Mouse (Mus musculus) myocyte (in vitro differentiated cells): ENCODE measurements around the gene Ccdc3. TPM values are rescaled to one million over a fixed set of nuclear protein-coding genes. Genes with fewer than 3 reads are reported as not detected.

Experiments
- H3K27me3 ChIP-seq: one replicate; pipeline ENCODE4 v1.6.1; 2011; ENCODE audit not compliant: control insufficient read depth, insufficient read depth, insufficient read length
- H3K36me3 ChIP-seq: one replicate; pipeline ENCODE4 v1.6.1; 2011; ENCODE audit not compliant: control insufficient read depth, insufficient read depth
- H3K4me2 ChIP-seq: one replicate; pipeline ENCODE4 v1.6.1; 2011; ENCODE audit warnings: low read depth, control low read depth
- H3K4me3 ChIP-seq: one replicate; pipeline ENCODE4 v1.5.1; 2011; ENCODE audit warnings: mild to moderate bottlenecking, control low read depth, moderate library complexity
- H3K79me2 ChIP-seq: one replicate; pipeline ENCODE4 v1.6.1; 2011; ENCODE audit not compliant: control insufficient read depth, insufficient read depth
- H3ac ChIP-seq: one replicate; pipeline ENCODE4 v1.6.1; 2011; ENCODE audit not compliant: control insufficient read depth, insufficient read length
- CEBPB ChIP-seq: IDR thresholded peaks from 2 replicates; pipeline ENCODE4 v1.6.1; 2011; ENCODE audit warnings: mild to moderate bottlenecking, moderate library complexity; ENCODE audit not compliant: poor library complexity, insufficient read depth, severe bottlenecking
- E2F4 ChIP-seq: IDR thresholded peaks from one replicate; pipeline ENCODE4 v1.6.1; 2011; ENCODE audit warnings: mild to moderate bottlenecking, control low read depth, moderate library complexity; ENCODE audit not compliant: insufficient read depth
- MAX ChIP-seq: IDR thresholded peaks from one replicate; pipeline ENCODE4 v1.6.1; 2011; ENCODE audit warnings: low read depth, mild to moderate bottlenecking, control low read depth
- MYOD1 ChIP-seq, 3 experiments: IDR thresholded peaks; one replicate each; pipeline ENCODE4 v1.6.1; 2011; ENCODE audit warnings: control low read depth in 2 of 3, low read depth in 2 of 3, mild to moderate bottlenecking in 2 of 3, moderate library complexity in 1 of 3; ENCODE audit not compliant: insufficient read length in 2 of 3, control insufficient read depth in 1 of 3
- MYOG ChIP-seq, 3 experiments: IDR thresholded peaks; one replicate each; pipeline ENCODE4 v1.6.1; 2011; ENCODE audit warnings: control low read depth in 2 of 3, low read depth in 2 of 3, mild to moderate bottlenecking in 2 of 3; ENCODE audit not compliant: insufficient read length in 2 of 3, control insufficient read depth in 1 of 3, insufficient read depth in 1 of 3
- POLR2A ChIP-seq: IDR thresholded peaks from one replicate; pipeline ENCODE4 v1.6.1; 2011; ENCODE audit warnings: low read depth, mild to moderate bottlenecking, control low read depth, moderate library complexity; ENCODE audit not compliant: insufficient read length
- POLR2AphosphoS2 ChIP-seq: IDR thresholded peaks from one replicate; pipeline ENCODE4 v1.6.1; 2011; ENCODE audit warnings: low read depth, control low read depth; ENCODE audit not compliant: insufficient read length
- REST ChIP-seq: IDR thresholded peaks from one replicate; pipeline ENCODE4 v1.6.1; 2011; ENCODE audit warnings: mild to moderate bottlenecking, control low read depth, moderate library complexity; ENCODE audit not compliant: insufficient read depth, insufficient read length
- SRF ChIP-seq: IDR thresholded peaks from one replicate; pipeline ENCODE4 v1.6.1; 2011; ENCODE audit warnings: low read depth; ENCODE audit not compliant: control insufficient read depth, insufficient read length
- TCF12 ChIP-seq: IDR thresholded peaks from one replicate; pipeline ENCODE4 v1.6.1; 2011; ENCODE audit warnings: mild to moderate bottlenecking, control low read depth; ENCODE audit not compliant: poor library complexity, insufficient read depth, severe bottlenecking
- TCF3 ChIP-seq: IDR thresholded peaks from one replicate; pipeline ENCODE4 v1.6.1; 2011; ENCODE audit warnings: low read depth, control low read depth; ENCODE audit not compliant: insufficient read length
- USF1 ChIP-seq: IDR thresholded peaks from one replicate; pipeline ENCODE4 v1.6.1; 2011; ENCODE audit warnings: low read depth, mild to moderate bottlenecking, control low read depth, moderate library complexity
- polyA plus RNA-seq: library from polyadenylated mRNA; unstranded; fragments of >200 nt; fragmentation: generic; extraction: Trizol; gene quantifications from one replicate; pipeline ENCODE4 v1.2.1, GENCODE M21; 2012; ENCODE audit warnings: missing spikeins

Ccdc3 gene
- polyA plus RNA-seq, 1 experiment = 0.64 TPM

DNA sequence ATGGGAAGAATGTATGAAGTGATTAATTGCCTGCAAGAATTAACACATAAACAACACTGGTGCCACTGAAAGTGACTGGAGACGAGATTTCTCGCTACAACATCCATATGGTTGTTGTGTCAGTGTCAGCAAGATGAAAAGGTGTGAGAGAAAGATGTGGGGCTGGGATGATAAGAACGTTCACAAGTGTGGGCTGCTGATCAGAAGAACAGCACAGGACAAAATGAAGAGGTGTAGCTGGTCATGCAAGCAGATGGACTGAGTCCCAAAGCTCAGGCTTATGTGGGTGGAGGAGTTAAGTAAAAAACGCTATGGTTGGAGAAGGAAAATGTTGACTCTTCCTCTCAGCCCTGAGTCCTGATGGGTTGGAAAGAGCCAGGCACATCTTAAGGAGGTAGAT is 46.6 kb downstream of the Ccdc3 start:
- no peak for TF ChIP-seq USF1
- TF ChIP-seq TCF3 = no peak
- no peak for TF ChIP-seq CEBPB
- no peak for TF ChIP-seq POLR2AphosphoS2

DNA sequence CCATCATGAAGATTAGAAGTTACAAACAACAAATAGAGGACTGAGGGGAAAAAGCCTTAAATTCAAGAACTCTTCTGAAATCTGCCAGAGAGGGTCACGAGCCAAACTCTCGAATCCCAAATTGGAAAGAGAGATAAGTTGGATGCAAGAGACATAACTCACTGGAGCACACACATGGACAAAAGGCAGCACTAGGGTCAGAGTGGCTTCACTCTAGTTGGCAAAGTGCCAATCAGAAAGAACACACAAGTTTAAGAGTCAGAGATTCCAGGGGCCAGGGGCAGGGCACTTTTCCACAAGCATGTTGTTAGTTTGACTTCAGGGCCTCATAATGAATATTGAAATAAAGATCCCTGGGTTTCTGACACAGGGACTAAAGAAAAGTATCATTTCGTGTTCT is 48.1 kb downstream of the Ccdc3 start:
- H3K36me3 ChIP-seq = no peaks in the 10 kb centered on the region
- H3K4me2 ChIP-seq = no peak overlapping the region
- no peak overlapping the region for H3K4me3 ChIP-seq
- H3K27me3 ChIP-seq = no peaks in the 10 kb centered on the region
- no peaks in the 10 kb centered on the region for H3K79me2 ChIP-seq
- H3ac ChIP-seq = no peak overlapping the region
- TF ChIP-seq CEBPB (no peak), MYOG (IDR thresholded peaks at IDR 0.05; ENCODE audit: control insufficient read depth in 1 of 3, insufficient read depth in 1 of 3, insufficient read length in 2 of 3, low read depth in 2 of 3) (no peak), MAX (no peak), SRF (no peak), MYOD1 (IDR thresholded peaks at IDR 0.05; ENCODE audit: control insufficient read depth in 1 of 3, insufficient read length in 2 of 3, low read depth in 2 of 3) (no peak), E2F4 (no peak), USF1 (no peak), TCF3 (no peak), POLR2A (no peak), REST (no peak), POLR2AphosphoS2 (no peak), TCF12 (no peak)

More for the DNA sequence above, 46.6 kb downstream of the Ccdc3 start:
- Histone ChIP-seq H3K4me3 (no peak overlapping the region), H3K36me3 (no peaks in the 10 kb centered on the region), H3K27me3 (no peaks in the 10 kb centered on the region), H3K79me2 (no peaks in the 10 kb centered on the region), H3K4me2 (no peak overlapping the region), H3ac (no peak overlapping the region)

DNA sequence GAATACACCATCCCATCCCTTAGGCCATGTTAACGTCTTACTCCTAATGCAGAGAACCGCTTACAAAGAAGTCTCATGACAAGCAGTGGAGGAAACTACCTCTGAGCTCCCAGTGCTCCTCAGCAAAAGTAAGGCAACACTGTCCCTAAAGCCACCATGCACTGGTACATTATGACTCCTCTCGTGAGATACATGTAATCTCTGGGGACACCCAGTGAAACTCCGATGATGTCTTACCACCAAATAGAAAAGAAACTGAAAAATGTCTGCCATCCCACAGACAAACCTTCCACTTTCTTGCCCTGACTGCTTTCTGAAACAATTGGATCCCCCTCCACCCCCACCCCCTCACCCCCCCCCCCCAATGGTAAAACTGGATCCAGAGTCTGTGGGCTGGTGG is 54.6 kb downstream of the Ccdc3 start:
- Histone ChIP-seq H3ac (no peak overlapping the region), H3K27me3 (no peaks in the 10 kb centered on the region), H3K4me2 (no peak overlapping the region), H3K79me2 (no peaks in the 10 kb centered on the region), H3K36me3 (no peaks in the 10 kb centered on the region), H3K4me3 (no peak overlapping the region)
- TF ChIP-seq TCF12 = no peak
- no peak for TF ChIP-seq MYOD1 (IDR thresholded peaks at IDR 0.05; ENCODE audit: control insufficient read depth in 1 of 3, insufficient read length in 2 of 3, low read depth in 2 of 3)
- TF ChIP-seq MAX = no peak
- no peak for TF ChIP-seq SRF
- TF ChIP-seq POLR2A = no peak
- TF ChIP-seq CEBPB = no peak
- no peak for TF ChIP-seq USF1
- TF ChIP-seq E2F4 = no peak
- no peak for TF ChIP-seq REST
- TF ChIP-seq TCF3 = no peak
- TF ChIP-seq MYOG (IDR thresholded peaks at IDR 0.05; ENCODE audit: control insufficient read depth in 1 of 3, insufficient read depth in 1 of 3, insufficient read length in 2 of 3, low read depth in 2 of 3) = no peak
- no peak for TF ChIP-seq POLR2AphosphoS2

DNA sequence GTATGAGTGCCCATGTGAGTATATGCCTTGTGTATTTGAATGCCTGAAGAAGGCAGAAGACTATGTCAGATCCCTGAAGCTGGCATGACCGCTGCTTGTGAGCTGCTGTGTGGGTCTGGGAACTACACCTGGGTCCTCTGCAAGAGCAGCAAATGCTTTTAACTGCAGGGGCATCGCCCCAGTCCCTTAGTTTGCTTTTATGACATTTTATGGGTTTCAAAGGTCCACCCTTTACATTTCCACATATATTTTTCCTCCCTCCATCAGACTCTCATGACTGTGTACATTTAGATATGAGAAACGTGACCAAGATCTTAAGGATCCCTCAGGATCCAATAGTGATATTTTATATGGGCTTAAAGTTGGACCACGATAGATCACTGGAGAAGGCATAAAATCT is 55.5 kb downstream of the Ccdc3 start:
- no peak for TF ChIP-seq SRF
- TF ChIP-seq E2F4 = no peak
- TF ChIP-seq MAX = no peak
- no peak for TF ChIP-seq CEBPB
- TF ChIP-seq TCF3 = no peak
- no peak for TF ChIP-seq TCF12
- no peak for TF ChIP-seq REST
- TF ChIP-seq MYOG (IDR thresholded peaks at IDR 0.05; ENCODE audit: control insufficient read depth in 1 of 3, insufficient read depth in 1 of 3, insufficient read length in 2 of 3, low read depth in 2 of 3) = no peak
- TF ChIP-seq MYOD1 (IDR thresholded peaks at IDR 0.05; ENCODE audit: control insufficient read depth in 1 of 3, insufficient read length in 2 of 3, low read depth in 2 of 3) = no peak
- no peaks in the 10 kb centered on the region for H3K27me3 ChIP-seq
- no peak overlapping the region for H3K4me2 ChIP-seq
- no peak overlapping the region for H3ac ChIP-seq
- no peaks in the 10 kb centered on the region for H3K36me3 ChIP-seq
- no peak overlapping the region for H3K4me3 ChIP-seq
- H3K79me2 ChIP-seq = no peaks in the 10 kb centered on the region

DNA sequence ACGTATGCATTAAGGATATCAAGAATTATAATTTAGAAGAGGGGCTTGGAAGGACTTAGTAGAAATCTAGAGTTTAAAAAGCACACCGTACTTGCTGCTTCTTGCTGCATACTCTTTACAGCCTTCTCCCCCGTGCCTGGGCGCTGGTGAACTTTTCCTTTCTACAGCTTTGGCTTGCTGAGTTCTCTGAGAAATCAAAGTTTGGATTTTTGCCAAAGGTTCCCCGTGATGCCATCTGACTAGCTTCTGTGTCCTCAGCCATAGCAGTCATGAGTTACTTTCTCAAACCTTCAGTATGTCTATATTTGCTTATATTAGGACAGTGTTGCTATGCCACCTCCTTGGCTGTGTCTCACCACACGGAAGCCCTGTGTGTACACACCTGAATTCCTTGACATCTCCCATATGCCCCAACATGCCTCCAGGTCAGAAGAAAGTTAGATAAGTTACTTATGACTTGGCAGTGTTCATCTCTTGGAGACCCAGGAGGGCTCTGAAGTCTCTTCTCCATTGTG is 57.2 kb downstream of the Ccdc3 start:
- Histone ChIP-seq H3K4me2 (no peak overlapping the region), H3ac (no peak overlapping the region), H3K36me3 (no peaks in the 10 kb centered on the region), H3K79me2 (no peaks in the 10 kb centered on the region), H3K4me3 (no peak overlapping the region), H3K27me3 (no peaks in the 10 kb centered on the region)
- TF ChIP-seq MYOD1 (IDR thresholded peaks at IDR 0.05; ENCODE audit: control insufficient read depth in 1 of 3, insufficient read length in 2 of 3, low read depth in 2 of 3) (no peak), MYOG (IDR thresholded peaks at IDR 0.05; ENCODE audit: control insufficient read depth in 1 of 3, insufficient read depth in 1 of 3, insufficient read length in 2 of 3, low read depth in 2 of 3) (no peak), POLR2AphosphoS2 (no peak), CEBPB (no peak), USF1 (no peak), E2F4 (no peak), REST (no peak), TCF12 (no peak), TCF3 (no peak), MAX (no peak), SRF (no peak)
